Mouse (Mus musculus) embryonic facial prominence, embryonic 13.5 days (tissue): ENCODE results near the gene Smoc1. TPM values are rescaled to one million over a fixed set of nuclear protein-coding genes. Genes with fewer than 3 reads are reported as not detected.

ENCODE experiments used
- ATAC-seq: fragments of 200-750 bp; cut with Nextera tagmentation; 2 replicates; pipeline ENCODE4 v1.8.0; 2017; ENCODE audit warnings: low read depth; ENCODE audit not compliant: insufficient number of reproducible peaks, insufficient read depth, low FRiP score, low TSS enrichment
- H3K27ac ChIP-seq: fragments of 300-500 bp; sonication (generic); 2 replicates; pipeline ENCODE4 v1.5.1; 2015; ENCODE audit warnings: moderate library complexity, mild to moderate bottlenecking, inconsistent platforms
- H3K27me3 ChIP-seq: fragments of 300-500 bp; sonication (generic); 2 replicates; pipeline ENCODE4 v1.6.1; 2015; ENCODE audit warnings: mild to moderate bottlenecking, inconsistent platforms
- H3K36me3 ChIP-seq: fragments of 300-500 bp; sonication (generic); 2 replicates; pipeline ENCODE4 v1.6.1; 2015; ENCODE audit warnings: mild to moderate bottlenecking, inconsistent platforms
- H3K4me1 ChIP-seq: fragments of 300-500 bp; sonication (generic); 2 replicates; pipeline ENCODE4 v1.6.1; 2015; ENCODE audit warnings: inconsistent platforms
- H3K4me2 ChIP-seq: fragments of 300-500 bp; sonication (generic); 2 replicates; pipeline ENCODE4 v1.6.1; 2015; ENCODE audit warnings: moderate library complexity, mild to moderate bottlenecking, inconsistent platforms
- H3K4me3 ChIP-seq: fragments of 300-500 bp; sonication (generic); 2 replicates; pipeline ENCODE4 v1.5.1; 2015; ENCODE audit warnings: mild to moderate bottlenecking, inconsistent platforms
- H3K9ac ChIP-seq: fragments of 300-500 bp; sonication (generic); 2 replicates; pipeline ENCODE4 v1.6.1; 2015; ENCODE audit warnings: mild to moderate bottlenecking, inconsistent platforms
- H3K9me3 ChIP-seq: fragments of 300-500 bp; sonication (generic); 2 replicates; pipeline ENCODE4 v1.6.1; 2016; ENCODE audit warnings: inconsistent platforms
- WGBS: fragments of 180-500 bp; shearing (Covaris S2); methylation state at CpG from one replicate; pipeline ENCODE4 v1.1.7; 2015; ENCODE audit warnings: mixed read lengths; 5-methylcytosine and 5-hydroxymethylcytosine counted together
- polyA plus RNA-seq: library from polyadenylated mRNA; unstranded; fragments of >200 nt; fragmentation: Nextera tagmentation; extraction: Ambion mirVana; gene quantifications from 2 replicates; pipeline ENCODE4 v1.2.1, GENCODE M21; 2015

Gene Smoc1
- polyA plus RNA-seq, 1 experiment from 2014 or later, result 15.5 TPM

GRCm38 (mm10) chr12:81088131-81088530 is 61.5 kb downstream of the Smoc1 start:
- no peaks in the 10 kb centered on the region for H3K36me3 ChIP-seq
- no peak overlapping the region for H3K4me2 ChIP-seq
- H3K4me1 ChIP-seq, result no peaks in the 10 kb centered on the region
- H3K27me3 ChIP-seq, result no peaks in the 10 kb centered on the region
- H3K27ac ChIP-seq, result no peak overlapping the region
- no peak for ATAC-seq
- 71% methylated on average over 5 of the region's 5 CpGs for WGBS
- H3K4me3 ChIP-seq, result no peak overlapping the region
- H3K9me3 ChIP-seq, result no peaks in the 10 kb centered on the region
- no peak overlapping the region for H3K9ac ChIP-seq

- Histone ChIP-seq H3K36me3 (no peaks in the 10 kb centered on the region), H3K9ac (no peak overlapping the region), H3K27ac (no peak overlapping the region), H3K4me2 (no peak overlapping the region), H3K4me1 (peaks cover 10% of the 10 kb centered on the region; the same call in 1 of the 2 replicates), H3K9me3 (no peaks in the 10 kb centered on the region), H3K27me3 (no peaks in the 10 kb centered on the region), H3K4me3 (no peak overlapping the region)
- ATAC-seq, result no peak
- 89% methylated on average over 5 of the region's 5 CpGs for WGBS
These were observed 65.0 kb downstream of the Smoc1 start for GRCm38 (mm10) chr12:81091641-81092040.

DNA sequence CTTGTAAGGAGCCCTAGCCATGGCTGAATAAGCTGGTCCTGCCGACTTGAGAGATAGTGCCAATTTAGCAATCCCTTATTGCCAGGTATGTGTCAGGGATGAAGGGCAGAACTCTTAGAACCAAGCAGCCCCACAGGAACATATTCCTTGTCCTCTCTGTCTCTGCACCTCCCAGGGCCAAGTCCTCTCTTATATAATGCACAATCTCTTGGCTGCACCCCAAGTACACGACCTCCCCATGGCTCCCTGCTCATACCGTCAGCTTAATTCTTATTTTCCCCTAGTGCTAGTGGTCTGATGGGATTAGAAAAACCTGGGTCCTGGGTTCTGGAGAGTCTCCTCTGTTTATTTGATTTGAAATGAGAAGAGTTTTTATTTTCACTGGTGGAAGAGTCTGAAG is 66.0 kb downstream of the Smoc1 start:
- peaks cover 10% of the 10 kb centered on the region; the same call in 1 of the 2 replicates for H3K4me1 ChIP-seq
- H3K4me3 ChIP-seq, result no peak overlapping the region
- H3K4me2 ChIP-seq, result no peak overlapping the region
- no peak overlapping the region for H3K9ac ChIP-seq
- no peak for ATAC-seq
- no peaks in the 10 kb centered on the region for H3K9me3 ChIP-seq
- no peaks in the 10 kb centered on the region for H3K27me3 ChIP-seq
- WGBS, result 74% methylated on average over 3 of the region's 3 CpGs
- no peak overlapping the region for H3K27ac ChIP-seq
- no peaks in the 10 kb centered on the region for H3K36me3 ChIP-seq

DNA sequence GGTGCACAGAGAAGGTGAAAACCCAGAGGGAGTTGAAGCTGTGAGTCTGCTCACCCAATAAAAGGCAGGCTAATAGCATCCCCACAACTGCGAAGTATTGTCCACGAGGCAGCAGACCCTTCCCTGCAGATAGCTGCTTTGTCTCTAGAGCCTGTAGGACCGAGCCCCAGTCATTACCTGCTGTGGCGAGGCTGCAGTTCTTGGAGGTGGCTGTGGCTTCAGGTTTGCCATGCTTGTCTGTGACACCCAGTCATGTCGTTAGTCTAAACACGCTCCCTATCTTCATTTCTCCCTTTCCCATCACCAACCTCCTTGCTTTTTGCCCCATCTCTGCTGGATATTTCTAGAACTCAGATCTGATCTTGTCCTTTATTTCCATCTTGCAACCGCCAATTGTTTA is 66.6 kb downstream of the Smoc1 start:
- Histone ChIP-seq H3K9me3 (no peaks in the 10 kb centered on the region), H3K36me3 (no peaks in the 10 kb centered on the region), H3K27ac (no peak overlapping the region), H3K27me3 (no peaks in the 10 kb centered on the region), H3K4me3 (no peak overlapping the region), H3K4me1 (peaks cover 10% of the 10 kb centered on the region; the same call in 1 of the 2 replicates), H3K4me2 (no peak overlapping the region), H3K9ac (no peak overlapping the region)
- WGBS, result 74% methylated on average over 7 of the region's 7 CpGs
- no peak for ATAC-seq

DNA sequence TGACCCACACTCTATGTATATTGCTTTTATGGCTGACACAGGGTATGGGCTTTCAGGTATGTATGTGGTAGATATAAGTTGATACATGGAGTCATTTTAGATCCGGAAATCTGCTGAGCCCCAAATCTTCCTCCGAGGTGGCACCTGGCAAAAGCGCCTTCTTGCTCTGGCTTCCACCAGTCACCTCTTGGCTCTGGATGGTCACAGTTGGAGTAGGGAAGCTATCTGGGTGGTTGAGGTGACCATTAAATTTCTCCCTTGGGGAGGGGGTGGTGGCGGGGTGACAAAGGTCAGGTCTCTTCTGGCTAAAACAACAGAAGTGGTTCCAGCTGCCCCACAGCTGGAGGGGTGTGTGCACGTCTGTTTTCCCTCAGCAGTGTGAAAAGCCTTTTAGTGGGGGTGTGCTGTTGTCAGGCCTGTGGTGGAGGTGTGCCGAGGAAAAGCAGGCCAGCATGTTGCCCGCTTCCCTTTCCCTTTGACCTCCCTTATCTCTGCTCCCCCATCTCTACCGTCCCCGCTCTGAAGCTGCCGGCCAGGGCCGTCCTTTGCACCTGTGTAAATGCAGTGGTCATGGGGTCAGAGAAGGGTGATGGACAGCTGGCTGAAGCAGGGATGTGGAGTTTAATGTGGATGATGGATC is 68.3 kb downstream of the Smoc1 start:
- no peak overlapping the region for H3K27ac ChIP-seq
- no peak overlapping the region for H3K4me3 ChIP-seq
- peaks cover 13% of the 10 kb centered on the region; the same call in 1 of the 2 replicates for H3K4me1 ChIP-seq
- H3K4me2 ChIP-seq, result no peak overlapping the region
- no peak for ATAC-seq
- H3K27me3 ChIP-seq, result no peaks in the 10 kb centered on the region
- WGBS, result 30% methylated on average over 11 of the region's 11 CpGs
- no peak overlapping the region for H3K9ac ChIP-seq
- H3K36me3 ChIP-seq, result no peaks in the 10 kb centered on the region
- H3K9me3 ChIP-seq, result no peaks in the 10 kb centered on the region

GRCm38 (mm10) chr12:81097267-81097666 is 70.7 kb downstream of the Smoc1 start:
- Histone ChIP-seq H3K4me3 (no peak overlapping the region), H3K9me3 (no peaks in the 10 kb centered on the region), H3K27ac (no peak overlapping the region), H3K36me3 (no peaks in the 10 kb centered on the region), H3K9ac (no peak overlapping the region), H3K4me2 (no peak overlapping the region), H3K4me1 (peaks cover 17% of the 10 kb centered on the region; the same call in 1 of the 2 replicates), H3K27me3 (no peaks in the 10 kb centered on the region)
- no peak for ATAC-seq
- WGBS, result 77% methylated on average over 7 of the region's 7 CpGs

GRCm38 (mm10) chr12:81097738-81098137 is 71.1 kb downstream of the Smoc1 start:
- Histone ChIP-seq H3K36me3 (no peaks in the 10 kb centered on the region), H3K9me3 (no peaks in the 10 kb centered on the region), H3K9ac (no peak overlapping the region), H3K27me3 (no peaks in the 10 kb centered on the region), H3K4me3 (no peak overlapping the region), H3K4me2 (no peak overlapping the region), H3K27ac (no peak overlapping the region), H3K4me1 (peaks cover 17% of the 10 kb centered on the region; the same call in 1 of the 2 replicates)
- 67% methylated on average over 4 of the region's 4 CpGs for WGBS
- ATAC-seq, result no peak

- no peak overlapping the region; the same call in 1 of the 2 replicates for H3K27ac ChIP-seq
- 58% methylated on average over 5 of the region's 5 CpGs for WGBS
- H3K9me3 ChIP-seq, result no peaks in the 10 kb centered on the region
- H3K4me3 ChIP-seq, result no peak overlapping the region
- ATAC-seq, result no peak
- peaks cover 13% of the 10 kb centered on the region; the same call in 1 of the 2 replicates for H3K4me1 ChIP-seq
- no peak overlapping the region for H3K4me2 ChIP-seq
- no peak overlapping the region for H3K9ac ChIP-seq
- H3K36me3 ChIP-seq, result no peaks in the 10 kb centered on the region
- H3K27me3 ChIP-seq, result no peaks in the 10 kb centered on the region
These were observed 72.6 kb downstream of the Smoc1 start for GRCm38 (mm10) chr12:81099161-81099560.

GRCm38 (mm10) chr12:81101691-81102090 is 75.1 kb downstream of the Smoc1 start:
- ATAC-seq, result no peak
- no peak overlapping the region for H3K4me2 ChIP-seq
- no peaks in the 10 kb centered on the region for H3K9me3 ChIP-seq
- no peak overlapping the region for H3K4me3 ChIP-seq
- no peak overlapping the region for H3K27ac ChIP-seq
- peaks cover 7% of the 10 kb centered on the region; the same call in 1 of the 2 replicates for H3K4me1 ChIP-seq
- WGBS, result 63% methylated on average over 7 of the region's 7 CpGs
- no peaks in the 10 kb centered on the region for H3K36me3 ChIP-seq
- no peaks in the 10 kb centered on the region for H3K27me3 ChIP-seq
- H3K9ac ChIP-seq, result no peak overlapping the region

DNA sequence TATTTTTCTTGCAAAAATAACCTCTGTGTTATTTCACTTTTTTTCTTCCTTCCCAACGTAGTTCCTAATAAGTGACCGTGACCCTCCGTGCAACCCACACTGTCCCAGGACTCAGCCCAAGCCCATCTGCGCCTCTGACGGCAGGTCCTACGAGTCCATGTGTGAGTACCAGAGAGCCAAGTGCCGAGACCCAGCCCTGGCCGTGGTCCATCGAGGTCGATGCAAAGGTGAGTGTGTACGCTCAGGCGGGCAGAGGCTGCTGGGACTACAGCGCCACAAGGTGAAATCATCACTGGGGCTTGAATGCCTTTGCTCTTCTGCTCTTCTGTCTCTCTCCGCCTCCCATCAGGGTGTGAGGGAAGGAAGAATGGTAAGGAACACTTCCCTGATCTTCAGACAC is 77.9 kb downstream of the Smoc1 start:
- Histone ChIP-seq H3K4me2 (no peak overlapping the region), H3K4me1 (peaks cover 15% of the 10 kb centered on the region; the same call in 1 of the 2 replicates), H3K4me3 (no peak overlapping the region), H3K27ac (no peak overlapping the region), H3K36me3 (no peaks in the 10 kb centered on the region), H3K9ac (no peak overlapping the region), H3K27me3 (no peaks in the 10 kb centered on the region), H3K9me3 (no peaks in the 10 kb centered on the region)
- 90% methylated on average over 14 of the region's 14 CpGs for WGBS
- no peak for ATAC-seq

DNA sequence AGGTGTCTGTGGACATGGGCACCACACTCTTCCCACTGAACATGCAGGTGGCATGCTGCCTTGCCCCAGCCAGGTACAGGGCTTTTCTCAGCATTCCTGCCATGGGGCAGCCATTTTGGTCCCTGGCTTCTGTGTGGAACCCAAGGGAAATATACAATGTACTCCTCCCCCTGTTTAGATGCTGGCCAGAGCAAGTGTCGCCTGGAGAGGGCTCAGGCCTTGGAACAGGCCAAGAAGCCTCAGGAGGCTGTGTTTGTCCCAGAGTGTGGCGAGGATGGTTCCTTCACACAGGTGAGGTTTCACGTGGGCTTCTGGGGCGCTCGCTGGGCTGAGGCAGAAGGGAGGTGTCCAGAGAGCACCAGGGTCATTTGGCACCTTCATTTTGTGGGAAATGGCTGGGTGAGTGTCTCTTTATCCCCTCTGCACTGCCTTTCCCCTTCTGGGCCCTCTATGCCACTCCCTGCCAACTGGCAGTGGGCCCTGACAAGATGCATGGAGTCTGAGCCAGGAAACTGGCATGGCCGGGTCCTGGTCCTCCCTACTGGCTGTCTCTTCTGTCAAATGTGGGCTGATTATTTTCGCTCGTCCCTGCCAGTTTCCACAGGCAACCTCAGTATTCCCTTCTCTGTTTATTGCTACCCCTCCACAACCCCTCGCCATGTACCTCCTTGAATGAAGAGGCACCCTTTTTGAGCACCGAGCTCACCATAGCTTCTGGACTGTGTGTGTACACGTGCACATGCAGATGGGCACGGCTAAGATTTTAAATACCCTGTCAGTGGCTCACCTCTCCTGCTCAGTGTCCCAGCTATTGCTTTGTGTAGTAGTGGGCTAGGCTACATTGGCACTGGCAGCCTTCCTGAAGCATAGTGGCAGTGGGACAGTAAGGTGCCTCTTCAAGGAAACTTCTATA is 79.4 kb downstream of the Smoc1 start:
- Histone ChIP-seq H3K9me3 (no peaks in the 10 kb centered on the region), H3K27ac (no peak overlapping the region), H3K4me2 (no peak overlapping the region), H3K4me3 (no peak overlapping the region), H3K36me3 (no peaks in the 10 kb centered on the region), H3K4me1 (peaks cover 13% of the 10 kb centered on the region; the same call in 1 of the 2 replicates), H3K27me3 (no peaks in the 10 kb centered on the region), H3K9ac (no peak overlapping the region)
- 87% methylated on average over 12 of the region's 12 CpGs for WGBS
- no peak for ATAC-seq
